Mouse (Mus musculus) C2C12 (cell line): ENCODE data around the gene Trim65. TPM values are rescaled to one million over a fixed set of nuclear protein-coding genes. Genes with fewer than 3 reads are reported as not detected.

Source experiments
- H3K27me3 ChIP-seq: one replicate; pipeline ENCODE4 v1.6.1; 2011; ENCODE audit not compliant: control insufficient read depth, insufficient read depth, insufficient read length
- H3K36me3 ChIP-seq: one replicate; pipeline ENCODE4 v1.6.1; 2011; ENCODE audit not compliant: control insufficient read depth, insufficient read depth
- H3K4me3 ChIP-seq: one replicate; pipeline ENCODE4 v1.5.1; 2011; ENCODE audit warnings: mild to moderate bottlenecking, control low read depth; ENCODE audit not compliant: poor library complexity, insufficient read depth, severe bottlenecking
- H3K79me2 ChIP-seq: one replicate; pipeline ENCODE4 v1.6.1; 2011; ENCODE audit not compliant: control insufficient read depth, insufficient read depth
- H3K79me3 ChIP-seq: one replicate; pipeline ENCODE4 v1.6.1; 2011; ENCODE audit warnings: low read depth, control low read depth
- H3ac ChIP-seq: one replicate; pipeline ENCODE3; 2011; ENCODE audit warnings: low read depth; ENCODE audit not compliant: control insufficient read depth, insufficient read length
- CEBPB ChIP-seq: IDR thresholded peaks from one replicate; pipeline ENCODE4 v1.6.1; 2011; ENCODE audit warnings: low read depth, mild to moderate bottlenecking, control low read depth, moderate library complexity
- CTCF ChIP-seq: IDR thresholded peaks from one replicate; pipeline ENCODE4 v1.5.1; 2011; ENCODE audit not compliant: control insufficient read depth, insufficient read depth, insufficient read length
- FOSL1 ChIP-seq: IDR thresholded peaks from one replicate; pipeline ENCODE4 v1.8.0; 2011; ENCODE audit warnings: mild to moderate bottlenecking, low read length; ENCODE audit not compliant: poor library complexity, insufficient read depth, severe bottlenecking
- MAX ChIP-seq: IDR thresholded peaks from one replicate; pipeline ENCODE4 v1.6.1; 2011; ENCODE audit warnings: mild to moderate bottlenecking, control low read depth
- MYOD1 ChIP-seq: IDR thresholded peaks from one replicate; pipeline ENCODE4 v1.6.1; 2011; ENCODE audit warnings: low read depth; ENCODE audit not compliant: control insufficient read depth, insufficient read length
- MYOG ChIP-seq: IDR thresholded peaks from one replicate; pipeline ENCODE4 v1.6.1; 2011; ENCODE audit not compliant: control insufficient read depth, insufficient read length; ENCODE audit errors: extremely low read depth
- USF1 ChIP-seq: IDR thresholded peaks from one replicate; pipeline ENCODE4 v1.6.1; 2011; ENCODE audit warnings: low read depth, mild to moderate bottlenecking, control low read depth, moderate library complexity
- long read RNA-seq, 2 experiments: library from polyadenylated mRNA; unstranded; transcript quantifications; one replicate each; pipeline ENCODE4 v2.0.0; 2019 to 2020
- polyA plus RNA-seq: library from polyadenylated mRNA; unstranded; fragments of >200 nt; fragmentation: generic; extraction: Trizol; gene quantifications from one replicate; pipeline ENCODE4 v1.2.1, GENCODE M21; 2012; ENCODE audit warnings: missing spikeins

Trim65 gene
- 2.7 TPM for polyA plus RNA-seq
- long read RNA-seq, experiment 1, partial matches to known transcripts: 0 of 3 reads
- long read RNA-seq, experiment 1, other reads (novel, unspliced or antisense): 1 of 3 reads
- long read RNA-seq, experiment 2, full-length matches to known transcripts: 26 of 31 reads
- long read RNA-seq, experiment 2, partial matches to known transcripts: 1 of 31 reads
- long read RNA-seq, experiment 2, other reads (novel, unspliced or antisense): 4 of 31 reads

- peaks cover 24% of the 10 kb centered on the region for H3K79me2 ChIP-seq
- H3ac ChIP-seq: peak within 1 kb of the TSS; percentile 75
- TF ChIP-seq MAX: peak; percentile 99
- TF ChIP-seq CEBPB: no peak
- no peak for TF ChIP-seq USF1
- peak; percentile 100 for TF ChIP-seq CTCF
- H3K79me3 ChIP-seq: peaks cover under 1% of the 10 kb centered on the region
- no peaks in the 10 kb centered on the region for H3K27me3 ChIP-seq
- peak within 1 kb of the TSS; percentile 45 for H3K4me3 ChIP-seq
- H3K36me3 ChIP-seq: peaks cover 51% of the 10 kb centered on the region
These were observed at the start of gene Trim65 for GRCm38 (mm10) chr11:116130488-116131205. TSS of gene Trim65 (minus strand) at chr11:116131128.

- H3K4me3 ChIP-seq: no peak overlapping the region
- H3K27me3 ChIP-seq: no peaks in the 10 kb centered on the region
- no peak overlapping the region for H3ac ChIP-seq
- peaks cover 8% of the 10 kb centered on the region for H3K79me2 ChIP-seq
- H3K36me3 ChIP-seq: peaks cover 65% of the 10 kb centered on the region
- TF ChIP-seq MYOD1 (no peak), FOSL1 (no peak), MAX (no peak), CEBPB (no peak), USF1 (no peak), MYOG (no peak), CTCF (no peak)
- H3K79me3 ChIP-seq: no peaks in the 10 kb centered on the region
These were observed 47.6 kb upstream of the Trim65 start for GRCm38 (mm10) chr11:116178411-116179121.

GRCm38 (mm10) chr11:116176010-116176409 lies 45.1 kb upstream of the Trim65 start:
- Histone ChIP-seq H3K79me2 (no peaks in the 10 kb centered on the region), H3K79me3 (no peaks in the 10 kb centered on the region), H3K27me3 (no peaks in the 10 kb centered on the region), H3K36me3 (peaks cover 71% of the 10 kb centered on the region), H3ac (no peak overlapping the region), H3K4me3 (no peak overlapping the region)
- TF ChIP-seq FOSL1: no peak
- TF ChIP-seq USF1: no peak

- Histone ChIP-seq H3K27me3 (no peaks in the 10 kb centered on the region), H3K4me3 (no peak overlapping the region), H3K36me3 (peaks cover 65% of the 10 kb centered on the region), H3ac (no peak overlapping the region), H3K79me3 (no peaks in the 10 kb centered on the region), H3K79me2 (no peaks in the 10 kb centered on the region)
- no peak for TF ChIP-seq MAX
- TF ChIP-seq USF1: no peak
- no peak for TF ChIP-seq CEBPB
- TF ChIP-seq MYOG: no peak
- TF ChIP-seq CTCF: no peak
- no peak for TF ChIP-seq FOSL1
- TF ChIP-seq MYOD1: no peak
These were observed 44.0 kb upstream of the Trim65 start for GRCm38 (mm10) chr11:116174775-116175448.

- H3K4me3 ChIP-seq: no peak overlapping the region
- peaks cover 9% of the 10 kb centered on the region for H3K79me2 ChIP-seq
- peaks cover 46% of the 10 kb centered on the region for H3K36me3 ChIP-seq
- H3K79me3 ChIP-seq: no peaks in the 10 kb centered on the region
- no peaks in the 10 kb centered on the region for H3K27me3 ChIP-seq
- no peak for TF ChIP-seq USF1
- no peak for TF ChIP-seq CTCF
- no peak for TF ChIP-seq MYOG
- no peak for TF ChIP-seq FOSL1
- no peak for TF ChIP-seq MAX
- TF ChIP-seq MYOD1: no peak
- no peak for TF ChIP-seq CEBPB
- H3ac ChIP-seq: no peak overlapping the region
These were observed 41.0 kb upstream of the Trim65 start for GRCm38 (mm10) chr11:116171959-116172358.
